Mouse (Mus musculus): ENCODE results near the gene St8sia4.

GRCm38 (mm10) chr1:95653445-95653844 is 13.9 kb downstream of the St8sia4 start:
- TF ChIP-seq MAX (IDR thresholded peaks at IDR 0.05) (no peak), MYOG (IDR thresholded peaks at IDR 0.05; ENCODE audit: control insufficient read depth, extremely low read depth, insufficient read length) (no peak), CTCF (IDR thresholded peaks at IDR 0.05; ENCODE audit: control insufficient read depth, insufficient read depth, insufficient read length) (no peak), MYOD1 (IDR thresholded peaks at IDR 0.05; ENCODE audit: control insufficient read depth, insufficient read length, low read depth) (no peak), FOSL1 (IDR thresholded peaks at IDR 0.05; ENCODE audit: insufficient read depth, low read length, poor library complexity, severe bottlenecking) (no peak), CEBPB (IDR thresholded peaks at IDR 0.05; ENCODE audit: low read depth) (no peak), USF1 (IDR thresholded peaks at IDR 0.05; ENCODE audit: low read depth) (no peak)

All from C2C12 (cell line).